ENCODE assay signal across 10 mouse cellular contexts in genomic region chr2:111058586-111059261, GRCm38 (mm10). TPM values are rescaled to one million over a fixed set of nuclear protein-coding genes. Genes with fewer than 3 reads are reported as not detected.
A peak's percentile ranks its signal among the peaks of the same experiment; 100 is the strongest.
DNase-seq lines count a peak whose midpoint lies in the region; ATAC-seq and TF ChIP-seq lines count a peak whose summit lies in the region.
"Had no signal": no experiment of that assay in that cellular context is flagged by ENCODE, and none has a peak within 500 bp of the region (broad histone marks: within the 10 kb centered on the region; RNA-seq: fewer than 3 reads in every experiment).

No protein-coding gene starts in this region.

- no peaks in the 10 kb centered on the region for H3K36me3 ChIP-seq in heart, postnatal 0 days (replicated peaks; ENCODE audit: control insufficient read depth, insufficient read depth, low read length)
- H3K36me3 ChIP-seq in heart, embryonic 10.5 days = no peaks in the 10 kb centered on the region
- no peaks in the 10 kb centered on the region for H3K36me3 ChIP-seq in MEL (ENCODE audit: control insufficient read depth in 1 of 2, insufficient read depth in 2 of 2, low read length in 2 of 2)
- H3K36me3 ChIP-seq in intestine, embryonic 16.5 days (ENCODE audit: control insufficient read depth, insufficient read depth, low read length) = no peaks in the 10 kb centered on the region

- TF ChIP-seq POLR2A in MEL (IDR thresholded peaks at IDR 0.05; ENCODE audit: control insufficient read depth in 1 of 2, insufficient read depth in 1 of 2, low read depth in 1 of 2, low read length in 2 of 2, poor library complexity in 1 of 2) = no peak

- TF ChIP-seq EP300 in heart, postnatal 0 days (IDR thresholded peaks at IDR 0.05; ENCODE audit: low read depth) = no peak
- TF ChIP-seq EP300 in MEL (IDR thresholded peaks at IDR 0.05; ENCODE audit: low read depth in 1 of 2, low read length in 2 of 2) = no peak

- intact Hi-C loops in gastrocnemius, postnatal 14 days (cut with DNase I; ENCODE audit: low total_unique reads) = no loop called here

- no peak overlapping the region for H3K4me3 ChIP-seq in heart, postnatal 0 days (ENCODE audit: low read depth, low read length)
- no peak overlapping the region for H3K4me3 ChIP-seq in heart, embryonic 10.5 days
- H3K4me3 ChIP-seq in MEL (ENCODE audit: control insufficient read depth in 1 of 2, insufficient read depth in 1 of 2, low read depth in 2 of 2, low read length in 2 of 2) = no peak overlapping the region
- no peak overlapping the region for H3K4me3 ChIP-seq in intestine, embryonic 16.5 days (ENCODE audit: low read length)

- no peaks in the 10 kb centered on the region for H3K4me1 ChIP-seq in heart, postnatal 0 days (ENCODE audit: control insufficient read depth, insufficient read depth)
- H3K4me1 ChIP-seq in heart, embryonic 10.5 days = no peaks in the 10 kb centered on the region
- no peaks in the 10 kb centered on the region for H3K4me1 ChIP-seq in MEL (ENCODE audit: control insufficient read depth in 1 of 2, insufficient read depth in 2 of 2, low read length in 2 of 2)
- H3K4me1 ChIP-seq in intestine, embryonic 16.5 days (ENCODE audit: control insufficient read depth, insufficient read depth, low read length) = no peaks in the 10 kb centered on the region

- H3K9me3 ChIP-seq in heart, postnatal 0 days (replicated peaks; ENCODE audit: control insufficient read depth, low read length) = no peaks in the 10 kb centered on the region
- no peaks in the 10 kb centered on the region for H3K9me3 ChIP-seq in heart, embryonic 10.5 days
- H3K9me3 ChIP-seq in MEL (replicated peaks; ENCODE audit: insufficient read depth, low read length) = no peaks in the 10 kb centered on the region
- no peaks in the 10 kb centered on the region for H3K9me3 ChIP-seq in intestine, embryonic 16.5 days (ENCODE audit: control insufficient read depth, low read length)

- H3K27me3 ChIP-seq in heart, postnatal 0 days (ENCODE audit: control insufficient read depth, insufficient read depth, low read length) = no peaks in the 10 kb centered on the region
- H3K27me3 ChIP-seq in heart, embryonic 10.5 days (ENCODE audit: insufficient read depth, poor library complexity, severe bottlenecking) = no peaks in the 10 kb centered on the region
- no peaks in the 10 kb centered on the region; a peak in 1 of 4 replicates for H3K27me3 ChIP-seq in MEL (ENCODE audit: control insufficient read depth in 1 of 2, insufficient read depth in 2 of 2, low read length in 2 of 2)
- no peaks in the 10 kb centered on the region for H3K27me3 ChIP-seq in intestine, embryonic 16.5 days (replicated peaks; ENCODE audit: control insufficient read depth, insufficient read depth, low read length)

- peak; percentile 69 for TF ChIP-seq CTCF in heart, postnatal 0 days (IDR thresholded peaks at IDR 0.05; ENCODE audit: low read depth)
- TF ChIP-seq CTCF in MEL (IDR thresholded peaks at IDR 0.05 in 2 of 3, conservative IDR thresholded peaks at IDR 0.05 in 1 of 3; ENCODE audit: control insufficient read depth in 1 of 3, insufficient read depth in 1 of 3, low read depth in 2 of 3, low read length in 3 of 3, poor library complexity in 1 of 3, severe bottlenecking in 1 of 3) = peak; percentile 43 to 80 (median 64)

- DNase-seq in heart, postnatal 0 days (ENCODE audit: low spot score) = peak; percentile 36
- no peak for DNase-seq in heart, embryonic 10.5 days (ENCODE audit: low spot score)
- DNase-seq in MEL (ENCODE audit: low read depth, low spot score) = peak; percentile 61
- peak; percentile 63 for DNase-seq in embryo, embryonic 11 days
- peak; percentile 69 for DNase-seq in mesoderm, embryonic 11.5 days (ENCODE audit: low read depth, low spot score)
- DNase-seq in gastrocnemius, adult 18-20 months (ENCODE audit: low spot score) = no peak
- DNase-seq in gastrocnemius, postnatal 14 days = no peak

- no peak overlapping the region for H3K27ac ChIP-seq in heart, postnatal 0 days (ENCODE audit: low read depth)
- H3K27ac ChIP-seq in heart, embryonic 10.5 days = no peak overlapping the region
- no peak overlapping the region for H3K27ac ChIP-seq in MEL (ENCODE audit: control insufficient read depth, low read depth, low read length)
- H3K27ac ChIP-seq in intestine, embryonic 16.5 days (ENCODE audit: low read length) = no peak overlapping the region

- H3K79me2 ChIP-seq in MEL (ENCODE audit: control insufficient read depth, insufficient read depth, low read length, poor library complexity) = no peaks in the 10 kb centered on the region

- H3K4me2 ChIP-seq in heart, postnatal 0 days (ENCODE audit: low read depth, low read length) = no peak overlapping the region
- no peak overlapping the region for H3K4me2 ChIP-seq in intestine, embryonic 16.5 days (ENCODE audit: low read depth, low read length)

- no peak overlapping the region for H3K9ac ChIP-seq in heart, postnatal 0 days (replicated peaks; ENCODE audit: low read depth, low read length)
- H3K9ac ChIP-seq in MEL (ENCODE audit: control insufficient read depth, low read depth, low read length, poor library complexity, severe bottlenecking) = no peak overlapping the region
- H3K9ac ChIP-seq in intestine, embryonic 16.5 days (ENCODE audit: low read depth, low read length) = no peak overlapping the region

- 98% methylated on average over 1 of the region's 1 CpGs for WGBS in heart, postnatal 0 days
- WGBS in heart, embryonic 10.5 days = 93% methylated on average over 1 of the region's 1 CpGs
- 93% methylated on average over 1 of the region's 1 CpGs for WGBS in intestine, embryonic 16.5 days

- peak; percentile 81 for TF ChIP-seq RAD21 in MEL (IDR thresholded peaks at IDR 0.05; ENCODE audit: low read depth, low read length)

- no peak for ATAC-seq in heart, postnatal 0 days (ENCODE audit: insufficient read depth, low read depth)
- peak; percentile 56 for ATAC-seq in intestine, embryonic 16.5 days

TF ChIP-seq in MEL, 35 proteins besides CTCF, POLR2A, EP300 and RAD21:
- TF ChIP-seq ZC3H11A (IDR thresholded peaks at IDR 0.05; ENCODE audit: low read depth, low read length) = peak; percentile 56
- TF ChIP-seq ZMIZ1 (IDR thresholded peaks at IDR 0.05; ENCODE audit: low read depth, low read length) = no peak
- TF ChIP-seq CHD1 (IDR thresholded peaks at IDR 0.05; ENCODE audit: low read depth, low read length) = no peak
- TF ChIP-seq SMC3 (IDR thresholded peaks at IDR 0.05; ENCODE audit: low read depth, low read length) = peak; percentile 82
- TF ChIP-seq HCFC1 (IDR thresholded peaks at IDR 0.05; ENCODE audit: low read depth, low read length) = no peak
TF ChIP-seq in MEL: peak in this region for 2.

RNA-seq across cellular contexts. Expression of gene Gm13941, which starts 47.1 kb away (rescaled TPM):
- total RNA-seq in heart, postnatal 0 days (2014; rRNA removed; ENCODE audit: low replicate concordance) = not detected in 2 replicates
- not detected in 2 replicates for polyA plus RNA-seq in heart, postnatal 0 days (2015; fragmentation: Nextera tagmentation; extraction: Ambion mirVana)
- not detected in 2 replicates for polyA plus RNA-seq in heart, embryonic 10.5 days (2016; fragmentation: Nextera tagmentation; extraction: Ambion mirVana)
- total RNA-seq in MEL (2012; rRNA removed) = not detected in 2 replicates
- not detected for polyA plus RNA-seq in MEL (2012; ENCODE audit: insufficient read depth in 1 of 2, insufficient read length in 2 of 2, low read depth in 1 of 2, low replicate concordance in 2 of 2, missing spikeins in 1 of 2)
- polyA plus RNA-seq in intestine, embryonic 16.5 days (2015; fragmentation: Nextera tagmentation; extraction: Ambion mirVana) = not detected in 2 replicates
- total RNA-seq in gastrocnemius, adult 18-20 months (2021) = not detected
- not detected for total RNA-seq in gastrocnemius, postnatal 14 days (2021)
- total RNA-seq: layer of hippocampus, adult 18-20 months had no signal
- polyA plus RNA-seq: stomach, embryonic 14.5 days had no signal

Comparison
In these comparisons a context has a peak if more than half of its experiments do, and no peak if none do; other contexts are left out.
1. DNase-seq: peak in heart, postnatal 0 days (single experiment), MEL (single experiment), embryo, embryonic 11 days (single experiment) and mesoderm, embryonic 11.5 days (single experiment); none in heart, embryonic 10.5 days (single experiment), gastrocnemius, adult 18-20 months (single experiment) and gastrocnemius, postnatal 14 days (single experiment).